Mouse (Mus musculus) limb, embryonic 14.5 days (tissue): ENCODE results near the gene Lyl1. TPM values are rescaled to one million over a fixed set of nuclear protein-coding genes. Genes with fewer than 3 reads are reported as not detected.

ENCODE experiments used
- ATAC-seq: fragments of 200-750 bp; cut with Nextera tagmentation; 2 replicates; pipeline ENCODE4 v1.8.0; 2017; ENCODE audit warnings: low read depth, moderate number of reproducible peaks, moderate TSS enrichment; ENCODE audit not compliant: low FRiP score
- DNase-seq: peaks from one replicate; pipeline ENCODE4 v3.0.0-alpha.2; 2015; ENCODE audit warnings: low spot score
- H3K27ac ChIP-seq: fragments of 300-500 bp; sonication (generic); replicated peaks from 2 replicates; pipeline ENCODE4 v1.5.1; 2014; ENCODE audit warnings: low read depth, mild to moderate bottlenecking, low read length, moderate library complexity, mixed read lengths
- H3K27me3 ChIP-seq: fragments of 300-500 bp; sonication (generic); 2 replicates; pipeline ENCODE4 v1.6.1; 2014; ENCODE audit warnings: low read length, mixed read lengths; ENCODE audit not compliant: control insufficient read depth, insufficient read depth
- H3K36me3 ChIP-seq: fragments of 300-500 bp; sonication (generic); 2 replicates; pipeline ENCODE4 v1.6.1; 2014; ENCODE audit warnings: mild to moderate bottlenecking, low read length, moderate library complexity, mixed read lengths; ENCODE audit not compliant: control insufficient read depth, insufficient read depth
- H3K4me1 ChIP-seq: fragments of 300-500 bp; sonication (generic); 2 replicates; pipeline ENCODE4 v1.6.1; 2014; ENCODE audit warnings: antibody characterized with exemption, low read length, mixed read lengths; ENCODE audit not compliant: control insufficient read depth, insufficient read depth
- H3K4me2 ChIP-seq: fragments of 300-500 bp; sonication (generic); replicated peaks from 2 replicates; pipeline ENCODE4 v1.6.1; 2014; ENCODE audit warnings: low read depth, mild to moderate bottlenecking, low read length, moderate library complexity; ENCODE audit not compliant: severe bottlenecking
- H3K4me3 ChIP-seq: fragments of 300-500 bp; sonication (generic); replicated peaks from 2 replicates; pipeline ENCODE4 v1.5.1; 2014; ENCODE audit warnings: low read length
- H3K9ac ChIP-seq: fragments of 300-500 bp; sonication (generic); 2 replicates; pipeline ENCODE4 v1.6.1; 2014; ENCODE audit warnings: mild to moderate bottlenecking, low read depth, low read length, moderate library complexity; ENCODE audit not compliant: severe bottlenecking
- H3K9me3 ChIP-seq: fragments of 300-500 bp; sonication (generic); 2 replicates; pipeline ENCODE4 v1.6.1; 2016; ENCODE audit warnings: low read length; ENCODE audit not compliant: control insufficient read depth
- POLR2A ChIP-seq: fragments of 200-500 bp; IDR thresholded peaks from 2 replicates; pipeline ENCODE4 v1.8.0; 2012; ENCODE audit warnings: inconsistent platforms, mild to moderate bottlenecking, moderate library complexity, borderline replicate concordance; ENCODE audit not compliant: insufficient read depth, insufficient read length; ENCODE audit errors: extremely low read depth
- WGBS: fragments of 180-500 bp; shearing (Covaris S2); extraction: QIAGEN DNeasy Blood & Tissue Kit; methylation state at CpG from one replicate; pipeline ENCODE4 v1.1.7; 2014; 5-methylcytosine and 5-hydroxymethylcytosine counted together
- polyA plus RNA-seq, 2 experiments: library from polyadenylated mRNA; depleted of rRNA in 1 of 2; stranded (reverse) in 1 of 2; unstranded in 1 of 2; fragments of >200 nt; fragmentation: Nextera tagmentation in 1 of 2; extraction: Ambion mirVana in 1 of 2; gene quantifications; 2 replicates each; pipeline versions ENCODE4 v1.2.1 to v1.2.3; 2012 to 2014

Lyl1 gene
- polyA plus RNA-seq (2012; rRNA removed) (7.1 and 7.6 TPM in 2 replicates), polyA plus RNA-seq (2014; fragmentation: Nextera tagmentation; extraction: Ambion mirVana) (5.6 and 6.2 TPM in 2 replicates)

- TF ChIP-seq POLR2A = no peak
- Histone ChIP-seq H3K27ac (peak within 1 kb of the TSS; percentile 48; the same call in 1 of the 2 replicates), H3K4me3 (0 out of 2 replicates have a peak within 1 kb of the TSS, but pooled peaks have one; percentile 3), H3K36me3 (peaks cover 51% of the 10 kb centered on the region), H3K9ac (peak within 1 kb of the TSS; percentile 28; the same call in 1 of the 2 replicates), H3K4me2 (peak within 1 kb of the TSS; percentile 2; the same call in 1 of the 2 replicates), H3K4me1 (peaks cover 35% of the 10 kb centered on the region), H3K27me3 (peaks cover 35% of the 10 kb centered on the region), H3K9me3 (no peaks in the 10 kb centered on the region)
- 0 out of 2 replicates have a peak, but pooled peaks have one; percentile 4 for ATAC-seq
- WGBS = 11% methylated on average over 33 of the region's 34 CpGs
- no peak for DNase-seq
These were observed at the start of gene Lyl1 for GRCm38 (mm10) chr8:84700941-84701911. Lyl1 (plus strand) TSS chr8:84701457.

GRCm38 (mm10) chr8:84653092-84653631 lies 48.1 kb upstream of the Lyl1 start:
- Histone ChIP-seq H3K36me3 (no peaks in the 10 kb centered on the region), H3K9me3 (no peaks in the 10 kb centered on the region), H3K4me1 (peaks cover 41% of the 10 kb centered on the region), H3K27ac (peak overlapping the region; percentile 48), H3K27me3 (no peaks in the 10 kb centered on the region), H3K4me3 (0 out of 2 replicates have a peak overlapping the region, but pooled peaks have one; percentile 1), H3K4me2 (no peak overlapping the region), H3K9ac (no peak overlapping the region)
- DNase-seq (no peak), ATAC-seq (no peak)
- TF ChIP-seq POLR2A = no peak
- 24% methylated on average over 9 of the region's 9 CpGs for WGBS

- DNase-seq (no peak), ATAC-seq (no peak)
- Histone ChIP-seq H3K36me3 (no peaks in the 10 kb centered on the region), H3K4me1 (peaks cover 42% of the 10 kb centered on the region), H3K27ac (peak overlapping the region; percentile 97), H3K9me3 (no peaks in the 10 kb centered on the region), H3K9ac (no peak overlapping the region), H3K27me3 (no peaks in the 10 kb centered on the region), H3K4me3 (no peak overlapping the region), H3K4me2 (0 out of 2 replicates have a peak overlapping the region, but pooled peaks have one; percentile 75)
- no peak for TF ChIP-seq POLR2A
- WGBS = 28% methylated on average over 4 of the region's 4 CpGs
These were observed 46.7 kb upstream of the Lyl1 start for GRCm38 (mm10) chr8:84654597-84654996.

- 1% methylated on average over 14 of the region's 15 CpGs for WGBS
- H3K4me2 ChIP-seq = peak overlapping the region; percentile 75
- no peaks in the 10 kb centered on the region for H3K9me3 ChIP-seq
- H3K4me3 ChIP-seq = peak overlapping the region; percentile 35
- peak overlapping the region; percentile 57 for H3K9ac ChIP-seq
- no peaks in the 10 kb centered on the region for H3K36me3 ChIP-seq
- TF ChIP-seq POLR2A = 0 out of 2 replicates have a peak, but pooled peaks have one; percentile 13
- ATAC-seq = peak; percentile 50
- peaks cover 50% of the 10 kb centered on the region for H3K4me1 ChIP-seq
- peak; percentile 83 for DNase-seq
- H3K27me3 ChIP-seq = no peaks in the 10 kb centered on the region
- peak overlapping the region; percentile 97 for H3K27ac ChIP-seq
These were observed 45.7 kb upstream of the Lyl1 start for GRCm38 (mm10) chr8:84655336-84656190.
